Mouse (Mus musculus) A20 (cell line): Measurements from ENCODE around the gene Nipbl.

ENCODE experiments used
- DNase-seq: peaks from one replicate; pipeline ENCODE4 v3.0.0-alpha.2; 2011; ENCODE audit warnings: low read depth, low spot score

The Nipbl gene

GRCm38 (mm10) chr15:8420909-8421308 is 23.4 kb downstream of the Nipbl start:
- peak; percentile 82 for DNase-seq

- DNase-seq, result no peak
Observed at GRCm38 (mm10) chr15:8416500-8417138, 27.6 kb downstream of the Nipbl start.

GRCm38 (mm10) chr15:8413356-8413755 is 30.9 kb downstream of the Nipbl start:
- no peak for DNase-seq

GRCm38 (mm10) chr15:8411873-8412272 is 32.4 kb downstream of the Nipbl start:
- no peak for DNase-seq

GRCm38 (mm10) chr15:8411168-8411837 is 33.0 kb downstream of the Nipbl start:
- no peak for DNase-seq

- no peak for DNase-seq
Observed at GRCm38 (mm10) chr15:8407082-8407481, 37.2 kb downstream of the Nipbl start.

- DNase-seq, result no peak
Observed at GRCm38 (mm10) chr15:8406219-8406618, 38.0 kb downstream of the Nipbl start.

GRCm38 (mm10) chr15:8402591-8402990 is 41.7 kb downstream of the Nipbl start:
- DNase-seq, result peak; percentile 32

- DNase-seq, result no peak
Observed at GRCm38 (mm10) chr15:8401536-8401935, 42.7 kb downstream of the Nipbl start.

- no peak for DNase-seq
Observed at GRCm38 (mm10) chr15:8391764-8392163, 52.5 kb downstream of the Nipbl start.

- peak; percentile 61 for DNase-seq
Observed at GRCm38 (mm10) chr15:8382213-8382612, 62.0 kb downstream of the Nipbl start.

- DNase-seq, result no peak
Observed at GRCm38 (mm10) chr15:8375657-8376056, 68.6 kb downstream of the Nipbl start.

- DNase-seq, result no peak
Observed at GRCm38 (mm10) chr15:8374724-8375123, 69.5 kb downstream of the Nipbl start.

GRCm38 (mm10) chr15:8347104-8347773 is 97.0 kb downstream of the Nipbl start:
- no peak for DNase-seq

GRCm38 (mm10) chr15:8340596-8340995 is 103.7 kb downstream of the Nipbl start:
- peak; percentile 12 for DNase-seq

- no peak for DNase-seq
Observed at GRCm38 (mm10) chr15:8331547-8331946, 112.7 kb downstream of the Nipbl start.

GRCm38 (mm10) chr15:8325629-8326028 is 118.6 kb downstream of the Nipbl start:
- no peak for DNase-seq

GRCm38 (mm10) chr15:8324833-8325232 is 119.4 kb downstream of the Nipbl start:
- DNase-seq, result no peak

GRCm38 (mm10) chr15:8324061-8324460 is 120.2 kb downstream of the Nipbl start:
- DNase-seq, result no peak

- no peak for DNase-seq
Observed at GRCm38 (mm10) chr15:8321491-8321890, 122.8 kb downstream of the Nipbl start.

- no peak for DNase-seq
Observed at GRCm38 (mm10) chr15:8319191-8319590, 125.1 kb downstream of the Nipbl start.

GRCm38 (mm10) chr15:8317381-8317780 is 126.9 kb downstream of the Nipbl start:
- no peak for DNase-seq

- no peak for DNase-seq
Observed at GRCm38 (mm10) chr15:8305474-8305873, 138.8 kb downstream of the Nipbl start.
